Mouse (Mus musculus) bone marrow macrophage, adult 2 months (primary cell): ENCODE data around the gene Perm1. TPM values are rescaled to one million over a fixed set of nuclear protein-coding genes. Genes with fewer than 3 reads are reported as not detected.
A peak's percentile ranks its signal among the peaks of the same experiment; 100 is the strongest.

Experiments used
- H3K27ac ChIP-seq: 2 replicates; pipeline ENCODE4 v1.5.1; 2012; ENCODE audit warnings: low read depth, low read length; ENCODE audit not compliant: insufficient read depth
- H3K4me1 ChIP-seq: 2 replicates; pipeline ENCODE4 v1.6.1; 2012; ENCODE audit warnings: low read length; ENCODE audit not compliant: control insufficient read depth, insufficient read depth
- H3K4me3 ChIP-seq: 2 replicates; pipeline ENCODE4 v1.5.1; 2012; ENCODE audit warnings: mild to moderate bottlenecking, low read length, moderate library complexity; ENCODE audit not compliant: insufficient read depth
- CTCF ChIP-seq: IDR thresholded peaks from 2 replicates; pipeline ENCODE4 v1.5.1; 2012; ENCODE audit warnings: low read depth, mild to moderate bottlenecking, low read length, moderate library complexity
- POLR2A ChIP-seq: IDR thresholded peaks from 2 replicates; pipeline ENCODE4 v1.6.1; 2012; ENCODE audit warnings: mild to moderate bottlenecking, low read depth, low read length, borderline replicate concordance
- polyA plus RNA-seq: library from polyadenylated mRNA; stranded (reverse); fragments of >200 nt; gene quantifications from 2 replicates; pipeline ENCODE4 v1.2.4, GENCODE M21; 2012; ENCODE audit not compliant: missing spikeins, insufficient read depth, insufficient read length

Perm1 gene
- polyA plus RNA-seq, 1 experiment, result not detected

DNA sequence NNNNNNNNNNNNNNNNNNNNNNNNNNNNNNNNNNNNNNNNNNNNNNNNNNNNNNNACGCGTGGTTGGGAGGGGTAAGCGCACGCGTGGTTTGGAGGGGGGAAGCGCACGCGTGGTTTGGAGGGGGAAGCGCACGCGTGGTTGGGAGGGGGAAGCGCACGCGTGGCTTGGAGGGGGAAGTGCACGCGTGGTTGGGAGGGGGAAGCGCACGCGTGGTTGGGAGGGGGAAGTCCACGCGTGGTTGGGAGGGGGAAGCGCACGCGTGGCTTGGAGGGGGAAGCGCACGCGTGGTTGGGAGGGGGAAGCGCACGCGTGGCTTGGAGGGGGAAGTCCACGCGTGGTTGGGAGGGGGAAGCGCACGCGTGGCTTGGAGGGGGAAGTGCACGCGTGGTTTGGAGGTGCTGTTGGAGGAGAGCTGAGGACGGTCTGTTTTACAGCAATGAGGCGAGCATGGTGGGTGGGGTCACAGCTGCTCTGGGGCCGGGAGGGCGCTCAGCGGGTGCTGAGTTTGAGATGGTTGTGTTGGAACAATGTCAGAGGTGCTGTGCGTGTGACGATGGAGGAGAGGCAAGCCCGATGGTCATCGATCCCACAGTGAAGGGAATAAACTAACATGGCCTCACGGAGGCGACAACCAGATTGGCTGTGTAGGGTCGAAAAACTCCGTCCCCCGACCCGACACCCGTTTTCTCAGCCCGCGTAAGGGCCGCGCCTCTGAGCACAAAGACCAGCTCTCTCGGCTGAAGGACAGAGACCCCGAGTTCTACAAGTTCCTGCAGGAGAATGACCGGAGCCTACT, 21.2 kb downstream of the Perm1 start:
- H3K4me1 ChIP-seq, result no peaks in the 10 kb centered on the region; the same call in 1 of the 2 replicates
- H3K4me3 ChIP-seq, result peak overlapping the region; percentile 95
- H3K27ac ChIP-seq, result peak overlapping the region; percentile 99
- TF ChIP-seq POLR2A (no peak), CTCF (no peak)

DNA sequence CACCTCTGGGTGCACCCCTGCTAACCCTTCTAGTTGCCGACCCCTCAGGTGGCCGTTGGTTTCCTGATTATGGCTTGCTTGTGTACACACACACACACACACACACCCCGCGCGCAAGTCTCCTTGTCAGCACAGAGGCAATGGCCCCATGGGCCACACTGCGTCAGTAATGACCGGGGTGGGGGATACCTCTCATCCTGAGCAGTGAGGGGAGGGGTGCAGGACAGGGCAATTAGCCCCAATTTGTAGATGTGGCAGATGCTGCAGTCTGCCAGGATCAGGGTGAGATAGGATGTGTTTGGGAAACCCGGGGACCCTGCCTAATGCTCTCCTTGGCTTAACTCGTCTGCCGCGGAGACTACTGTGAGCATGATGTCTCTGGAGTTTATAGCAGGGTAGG, 33.9 kb downstream of the Perm1 start:
- Histone ChIP-seq H3K27ac (no peak overlapping the region), H3K4me3 (no peak overlapping the region), H3K4me1 (peaks cover 18% of the 10 kb centered on the region)
- TF ChIP-seq CTCF (no peak), POLR2A (no peak)

GRCm38 (mm10) chr4:156251081-156251480, 35.4 kb downstream of the Perm1 start:
- Histone ChIP-seq H3K4me1 (peaks cover 27% of the 10 kb centered on the region), H3K4me3 (no peak overlapping the region), H3K27ac (no peak overlapping the region)
- TF ChIP-seq POLR2A (no peak), CTCF (no peak)

DNA sequence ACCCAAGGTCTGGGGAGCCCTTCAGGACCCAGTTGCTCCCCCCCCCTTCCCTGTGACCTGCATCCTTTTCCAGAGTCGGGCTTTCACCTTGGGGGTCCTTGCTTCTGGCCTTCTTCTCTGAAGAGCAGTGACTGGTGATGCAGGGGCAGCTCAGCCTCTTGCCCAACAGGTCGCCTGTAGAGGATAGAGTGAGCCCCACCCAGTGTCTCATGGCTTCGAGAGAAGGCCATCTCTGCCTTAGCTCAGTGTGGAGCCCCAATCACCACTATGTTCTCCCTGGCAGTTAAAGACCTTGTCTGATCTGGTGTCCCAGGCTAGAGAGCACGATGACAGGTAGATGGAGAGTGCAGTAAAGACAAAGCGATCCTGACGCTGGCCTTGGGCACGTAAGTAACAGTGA, 36.5 kb downstream of the Perm1 start:
- H3K4me3 ChIP-seq, result no peak overlapping the region
- peaks cover 27% of the 10 kb centered on the region for H3K4me1 ChIP-seq
- TF ChIP-seq CTCF, result no peak
- no peak for TF ChIP-seq POLR2A
- no peak overlapping the region for H3K27ac ChIP-seq

DNA sequence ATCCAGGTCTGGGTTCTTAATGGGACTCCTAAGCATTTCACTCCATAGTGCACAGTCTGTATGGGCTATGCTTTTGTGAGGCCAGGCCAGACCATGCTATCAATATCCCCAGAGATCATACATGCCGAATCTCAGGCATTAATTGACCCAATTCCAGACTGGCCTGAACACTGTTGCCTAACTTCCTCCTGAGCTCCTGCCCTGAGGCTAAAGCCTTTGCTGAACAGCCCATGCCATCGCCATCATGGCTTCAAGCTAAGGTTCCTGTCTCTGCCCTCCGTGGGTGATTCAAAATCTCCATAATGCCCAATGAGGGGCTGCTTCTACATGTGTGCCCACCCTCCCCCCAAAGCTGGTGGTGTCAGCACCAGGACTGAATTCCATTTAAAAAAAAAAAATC, 37.0 kb downstream of the Perm1 start:
- peaks cover 27% of the 10 kb centered on the region for H3K4me1 ChIP-seq
- TF ChIP-seq CTCF (no peak), POLR2A (no peak)
- no peak overlapping the region for H3K4me3 ChIP-seq
- peak overlapping the region; percentile 25; the same call in 1 of the 2 replicates for H3K27ac ChIP-seq

- peak overlapping the region; percentile 26 for H3K27ac ChIP-seq
- no peak for TF ChIP-seq CTCF
- no peak for TF ChIP-seq POLR2A
- H3K4me1 ChIP-seq, result peaks cover 27% of the 10 kb centered on the region
- H3K4me3 ChIP-seq, result no peak overlapping the region
Measured at GRCm38 (mm10) chr4:156253043-156253442, 37.4 kb downstream of the Perm1 start.

- H3K4me1 ChIP-seq, result peaks cover 27% of the 10 kb centered on the region
- no peak overlapping the region for H3K4me3 ChIP-seq
- TF ChIP-seq POLR2A, result no peak
- TF ChIP-seq CTCF, result no peak
- no peak overlapping the region for H3K27ac ChIP-seq
Measured at GRCm38 (mm10) chr4:156254361-156255077, 38.9 kb downstream of the Perm1 start.

DNA sequence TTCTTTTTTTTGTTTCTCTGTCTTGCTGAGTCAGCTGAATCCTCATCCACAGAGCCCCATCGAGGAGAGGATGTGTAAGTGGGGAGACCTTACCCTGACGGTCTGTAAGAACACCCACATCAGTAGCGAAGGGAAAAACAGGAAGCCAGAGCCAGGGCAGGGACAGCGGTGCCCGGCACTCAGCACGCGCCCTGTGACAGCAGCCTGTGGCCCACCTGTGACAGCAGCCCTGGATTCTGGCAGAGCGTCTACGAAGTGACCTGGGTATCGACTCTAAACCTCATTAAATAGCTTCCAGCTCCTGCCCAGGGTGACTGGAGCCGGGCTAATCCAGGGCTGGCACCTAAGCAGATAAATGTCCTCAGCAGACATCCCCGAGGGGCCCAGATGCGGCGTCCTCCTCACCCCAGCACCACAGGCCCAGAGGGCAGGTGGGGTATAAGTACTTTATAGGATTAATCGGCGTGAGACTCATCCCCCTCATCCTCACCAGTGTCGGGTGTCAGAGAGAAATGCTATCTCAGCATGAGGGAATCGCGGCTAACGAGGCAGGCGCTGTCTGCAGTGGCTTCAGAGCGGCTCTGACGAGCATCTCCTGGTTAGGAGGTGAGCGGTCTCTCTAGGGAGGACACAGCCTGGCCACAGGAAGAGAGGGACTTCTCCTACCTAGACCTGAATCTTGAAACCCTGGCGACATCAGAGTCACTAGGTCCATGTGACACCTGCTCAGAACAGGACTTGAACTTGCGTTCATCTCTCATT, 39.6 kb downstream of the Perm1 start, which contains the start of gene Samd11:
Gene Samd11 (minus strand): TSS at position 580 of the 762 bp plus-strand sequence.
- H3K4me3 ChIP-seq, result no peak within 1 kb of the TSS
- H3K27ac ChIP-seq, result no peak within 1 kb of the TSS
- TF ChIP-seq POLR2A (no peak), CTCF (no peak)
- H3K4me1 ChIP-seq, result peaks cover 27% of the 10 kb centered on the region

Other genes with a start within 250 kb of the Perm1 start
- 1.7 and 2.3 TPM in 2 replicates for gene B3galt6, start 223.2 kb upstream of the Perm1 start, polyA plus RNA-seq
- 197 and 213 TPM in 2 replicates for gene Sdf4, start 223.0 kb upstream of the Perm1 start, polyA plus RNA-seq
- 1.5 and 1.7 TPM in 2 replicates for gene Tnfrsf4, start 202.0 kb upstream of the Perm1 start, polyA plus RNA-seq
- gene Tnfrsf18, start 189.7 kb upstream of the Perm1 start, polyA plus RNA-seq, result not detected in 2 replicates
- not detected in 2 replicates for gene Ttll10, start 156.5 kb upstream of the Perm1 start, polyA plus RNA-seq
- gene 9430015G10Rik, start 105.9 kb upstream of the Perm1 start, polyA plus RNA-seq, result 18.3 and 20.3 TPM in 2 replicates
- gene Rnf223, start 85.4 kb upstream of the Perm1 start, polyA plus RNA-seq, result 0.28 TPM in 1 of 2 replicates, not detected in the other
- 24.0 and 25.1 TPM in 2 replicates for gene Agrn, start 18.4 kb upstream of the Perm1 start, polyA plus RNA-seq
- 76.8 and 96.9 TPM in 2 replicates for gene Isg15, start 15.1 kb upstream of the Perm1 start, polyA plus RNA-seq
- gene AW011738, start 12.6 kb upstream of the Perm1 start, polyA plus RNA-seq, result 1.2 and 1.6 TPM in 2 replicates
- 41.6 and 44.9 TPM in 2 replicates for gene Plekhn1, start 19.0 kb downstream of the Perm1 start, polyA plus RNA-seq
- 45.2 and 46.3 TPM in 2 replicates for gene Noc2l, start 20.1 kb downstream of the Perm1 start, polyA plus RNA-seq
- 0.36 TPM in 1 of 2 replicates, not detected in the other for gene Samd11, start 39.8 kb downstream of the Perm1 start, polyA plus RNA-seq
- not detected in 2 replicates for gene Vmn2r-ps159, start 115.2 kb downstream of the Perm1 start, polyA plus RNA-seq